Mouse (Mus musculus) forebrain, embryonic 16.5 days (tissue): Measurements from ENCODE around the gene Rtn4ip1. TPM values are rescaled to one million over a fixed set of nuclear protein-coding genes. Genes with fewer than 3 reads are reported as not detected.

Experiments used
- ATAC-seq: fragments of 200-750 bp; cut with Nextera tagmentation; 2 replicates; pipeline ENCODE4 v1.8.0; 2017; ENCODE audit warnings: mild to moderate bottlenecking, moderate library complexity
- H3K27ac ChIP-seq: fragments of 300-500 bp; sonication (generic); 2 replicates; pipeline ENCODE4 v1.5.1; 2014; ENCODE audit warnings: low read length, control low read depth
- H3K27me3 ChIP-seq: fragments of 300-500 bp; sonication (generic); replicated peaks from 2 replicates; pipeline ENCODE4 v1.6.1; 2014; ENCODE audit warnings: low read length; ENCODE audit not compliant: control insufficient read depth, insufficient read depth
- H3K36me3 ChIP-seq: fragments of 300-500 bp; sonication (generic); 2 replicates; pipeline ENCODE4 v1.6.1; 2014; ENCODE audit not compliant: control insufficient read depth, insufficient read depth
- H3K4me1 ChIP-seq: fragments of 300-500 bp; sonication (generic); replicated peaks from 2 replicates; pipeline ENCODE4 v1.6.1; 2014; ENCODE audit warnings: low read length; ENCODE audit not compliant: control insufficient read depth, insufficient read depth
- H3K4me2 ChIP-seq: fragments of 300-500 bp; sonication (generic); 2 replicates; pipeline ENCODE4 v1.6.1; 2014; ENCODE audit warnings: mild to moderate bottlenecking, low read length, control low read depth
- H3K4me3 ChIP-seq: fragments of 300-500 bp; sonication (generic); replicated peaks from 2 replicates; pipeline ENCODE4 v1.5.1; 2014; ENCODE audit warnings: mild to moderate bottlenecking, low read length, control low read depth
- H3K9ac ChIP-seq: fragments of 300-500 bp; sonication (generic); replicated peaks from 2 replicates; pipeline ENCODE4 v1.6.1; 2014; ENCODE audit warnings: low read depth, low read length, control low read depth
- H3K9me3 ChIP-seq: fragments of 300-500 bp; sonication (generic); 2 replicates; pipeline ENCODE4 v1.6.1; 2016; ENCODE audit warnings: low read length; ENCODE audit not compliant: control insufficient read depth
- WGBS: fragments of 180-500 bp; shearing (Covaris S2); extraction: QIAGEN DNeasy Blood & Tissue Kit; methylation state at CpG from one replicate; pipeline ENCODE4 v1.1.7; 2014; 5-methylcytosine and 5-hydroxymethylcytosine counted together
- polyA plus RNA-seq: library from polyadenylated mRNA; unstranded; fragments of >200 nt; fragmentation: Nextera tagmentation; extraction: Ambion mirVana; gene quantifications from 2 replicates; pipeline ENCODE4 v1.2.1, GENCODE M21; 2015

Rtn4ip1 gene
- polyA plus RNA-seq, 1 experiment from 2014 or later: 19.9 TPM

- peak; percentile 45; the same call in 1 of the 2 replicates for ATAC-seq
- no peaks in the 10 kb centered on the region for H3K36me3 ChIP-seq
Measured at GRCm38 (mm10) chr10:43993198-43993597, 91.6 kb downstream of the Rtn4ip1 start.

GRCm38 (mm10) chr10:43995858-43996650 lies 94.4 kb downstream of the Rtn4ip1 start:
- no peak overlapping the region for H3K9ac ChIP-seq
- H3K27me3 ChIP-seq: peaks cover 2% of the 10 kb centered on the region; the same call in 1 of the 2 replicates
- H3K27ac ChIP-seq: no peak overlapping the region
- no peaks in the 10 kb centered on the region for H3K9me3 ChIP-seq
- ATAC-seq: no peak
- no peak overlapping the region for H3K4me3 ChIP-seq
- no peaks in the 10 kb centered on the region for H3K36me3 ChIP-seq
- H3K4me1 ChIP-seq: 0 out of 2 replicates have a peak, but pooled peaks cover 3% of the 10 kb centered on the region
- H3K4me2 ChIP-seq: no peak overlapping the region
- WGBS: 83% methylated on average over 10 of the region's 10 CpGs

More at GRCm38 (mm10) chr10:43993198-43993597, 91.6 kb downstream of the Rtn4ip1 start:
- 6% methylated on average over 6 of the region's 6 CpGs for WGBS
- H3K27me3 ChIP-seq: no peaks in the 10 kb centered on the region
- no peaks in the 10 kb centered on the region for H3K9me3 ChIP-seq
- no peak overlapping the region for H3K27ac ChIP-seq
- no peak overlapping the region for H3K9ac ChIP-seq
- no peak overlapping the region for H3K4me3 ChIP-seq
- H3K4me1 ChIP-seq: 0 out of 2 replicates have a peak, but pooled peaks cover 3% of the 10 kb centered on the region
- H3K4me2 ChIP-seq: no peak overlapping the region

DNA sequence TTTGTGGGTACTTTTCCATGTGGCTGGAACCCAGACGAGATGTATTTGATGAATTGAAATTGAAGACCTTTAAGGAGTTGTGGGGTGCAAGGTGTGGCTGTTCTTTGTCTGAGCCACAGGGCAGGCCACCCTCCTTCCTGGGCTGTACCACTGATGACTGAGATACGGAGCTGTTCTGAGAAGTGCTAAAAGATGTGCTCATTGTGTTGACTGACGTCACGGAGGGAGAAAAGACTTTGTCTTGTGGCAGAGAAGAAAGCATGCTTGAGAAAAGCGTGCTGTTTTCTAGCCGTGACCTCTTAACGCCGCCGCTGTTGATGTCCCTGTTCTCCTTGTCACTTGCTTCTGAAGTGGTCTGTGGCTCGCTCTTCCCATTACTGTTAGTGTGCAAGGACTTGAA lies 95.7 kb downstream of the Rtn4ip1 start:
- Histone ChIP-seq H3K4me3 (no peak overlapping the region), H3K9ac (no peak overlapping the region), H3K4me1 (0 out of 2 replicates have a peak, but pooled peaks cover 3% of the 10 kb centered on the region), H3K9me3 (no peaks in the 10 kb centered on the region), H3K27ac (no peak overlapping the region), H3K4me2 (no peak overlapping the region), H3K36me3 (no peaks in the 10 kb centered on the region), H3K27me3 (peaks cover 12% of the 10 kb centered on the region)
- ATAC-seq: no peak
- 77% methylated on average over 10 of the region's 10 CpGs for whole genome bisulfite sequencing

DNA sequence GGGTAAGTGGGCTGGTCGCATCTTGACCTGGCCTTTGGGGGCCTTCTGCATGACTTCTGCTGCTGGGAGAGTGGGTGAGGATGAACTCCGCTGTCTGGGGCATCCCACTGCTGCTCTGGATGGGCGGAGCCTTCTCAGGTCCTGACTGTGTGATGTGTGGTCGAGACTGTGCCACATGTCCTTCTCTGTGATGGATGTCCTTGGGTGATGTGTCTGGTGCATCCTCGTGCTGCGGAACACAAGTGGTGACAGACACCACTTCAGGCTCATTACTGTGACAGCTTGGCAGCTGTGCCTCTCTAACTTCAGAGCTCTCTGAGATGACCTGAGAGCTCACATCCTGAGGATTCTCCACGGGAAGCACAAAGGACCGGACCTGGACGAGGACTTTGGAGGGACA lies 96.4 kb downstream of the Rtn4ip1 start:
- H3K9ac ChIP-seq: no peak overlapping the region
- H3K9me3 ChIP-seq: no peaks in the 10 kb centered on the region
- 75% methylated on average over 9 of the region's 9 CpGs for WGBS
- no peak overlapping the region for H3K4me3 ChIP-seq
- H3K27me3 ChIP-seq: peaks cover 18% of the 10 kb centered on the region
- ATAC-seq: no peak
- no peak overlapping the region for H3K27ac ChIP-seq
- no peak overlapping the region for H3K4me2 ChIP-seq
- no peaks in the 10 kb centered on the region for H3K36me3 ChIP-seq
- H3K4me1 ChIP-seq: peaks cover 4% of the 10 kb centered on the region; the same call in 1 of the 2 replicates

DNA sequence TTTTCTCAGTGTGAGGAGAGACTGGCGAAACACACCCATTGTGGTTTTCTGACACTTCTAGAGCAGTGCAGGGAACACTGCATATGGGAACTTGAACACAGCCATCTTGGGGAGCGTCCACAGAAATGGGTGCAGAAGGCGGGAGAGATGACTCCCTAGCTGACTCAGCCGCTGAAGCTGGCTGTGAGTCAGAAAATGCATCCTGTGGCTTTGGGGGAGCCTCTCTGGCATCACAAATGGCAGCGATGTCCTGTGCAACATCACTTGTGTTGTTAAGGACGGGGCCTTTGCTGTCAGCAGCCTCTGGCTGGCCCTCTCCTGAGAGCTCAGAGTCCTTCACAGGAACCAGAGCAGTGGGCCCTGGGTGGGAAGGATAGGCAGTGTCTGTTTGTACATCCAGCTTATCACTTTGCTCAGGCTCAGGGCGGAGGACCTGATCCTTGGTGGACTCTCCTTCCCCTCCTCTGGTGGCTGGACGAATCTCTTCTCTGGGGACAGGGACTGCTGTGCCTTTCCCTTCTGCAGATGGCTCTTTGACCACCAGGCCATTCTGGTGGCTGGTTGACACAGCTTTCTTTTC lies 97.0 kb downstream of the Rtn4ip1 start:
- H3K9me3 ChIP-seq: no peaks in the 10 kb centered on the region
- WGBS: 81% methylated on average over 8 of the region's 8 CpGs
- no peaks in the 10 kb centered on the region for H3K36me3 ChIP-seq
- peaks cover 24% of the 10 kb centered on the region for H3K27me3 ChIP-seq
- H3K4me2 ChIP-seq: no peak overlapping the region
- H3K4me1 ChIP-seq: peaks cover 7% of the 10 kb centered on the region
- no peak for ATAC-seq
- H3K9ac ChIP-seq: no peak overlapping the region
- no peak overlapping the region for H3K27ac ChIP-seq
- H3K4me3 ChIP-seq: no peak overlapping the region

GRCm38 (mm10) chr10:44000156-44000865 lies 98.7 kb downstream of the Rtn4ip1 start:
- Histone ChIP-seq H3K27me3 (peaks cover 39% of the 10 kb centered on the region), H3K27ac (no peak overlapping the region), H3K36me3 (no peaks in the 10 kb centered on the region), H3K9ac (no peak overlapping the region), H3K4me1 (peaks cover 16% of the 10 kb centered on the region), H3K9me3 (no peaks in the 10 kb centered on the region), H3K4me3 (no peak overlapping the region), H3K4me2 (no peak overlapping the region)
- 35% methylated on average over 2 of the region's 2 CpGs for whole genome bisulfite sequencing
- no peak for ATAC-seq

- Histone ChIP-seq H3K4me3 (no peak overlapping the region), H3K4me1 (peaks cover 23% of the 10 kb centered on the region), H3K4me2 (no peak overlapping the region), H3K9ac (no peak overlapping the region), H3K27me3 (peaks cover 55% of the 10 kb centered on the region), H3K9me3 (no peaks in the 10 kb centered on the region), H3K27ac (no peak overlapping the region), H3K36me3 (no peaks in the 10 kb centered on the region)
- ATAC-seq: no peak
- 15% methylated on average over 14 of the region's 14 CpGs for WGBS
Measured at GRCm38 (mm10) chr10:44002004-44002940, 100.7 kb downstream of the Rtn4ip1 start.

DNA sequence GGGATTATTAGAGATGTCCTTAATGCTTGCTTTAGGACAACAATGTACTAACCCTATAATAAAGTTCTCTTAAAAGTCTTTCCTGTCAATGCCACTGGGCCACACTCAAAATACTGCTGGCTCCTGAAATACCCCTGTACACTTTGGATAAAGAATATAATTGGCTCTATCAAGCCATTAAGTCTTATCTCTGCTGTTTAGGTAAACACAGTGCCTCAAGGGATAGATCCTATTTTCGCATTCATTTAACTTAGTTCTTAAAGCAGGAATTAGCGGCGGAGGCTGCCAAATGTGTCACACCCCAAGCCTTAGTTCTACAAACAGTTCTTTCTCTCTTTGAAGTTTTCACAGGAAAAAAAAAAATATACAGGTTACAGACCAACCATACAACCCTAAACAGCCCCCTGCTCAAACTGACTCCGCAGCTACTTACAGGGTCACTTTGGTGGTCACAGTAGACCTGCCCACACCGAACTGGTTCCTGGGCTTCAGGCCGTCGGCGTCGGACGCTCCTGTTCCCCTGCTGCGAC lies 101.5 kb downstream of the Rtn4ip1 start:
- H3K9ac ChIP-seq: no peak overlapping the region; the same call in 1 of the 2 replicates
- H3K36me3 ChIP-seq: no peaks in the 10 kb centered on the region
- no peak for ATAC-seq
- peak overlapping the region; percentile 66 for H3K4me2 ChIP-seq
- WGBS: 4% methylated on average over 11 of the region's 11 CpGs
- H3K9me3 ChIP-seq: no peaks in the 10 kb centered on the region
- peaks cover 59% of the 10 kb centered on the region for H3K27me3 ChIP-seq
- H3K4me3 ChIP-seq: peak overlapping the region; percentile 51
- no peak overlapping the region for H3K27ac ChIP-seq
- peaks cover 23% of the 10 kb centered on the region for H3K4me1 ChIP-seq
